Comparison of ENCODE assay signal across 47 mouse cellular contexts in genomic region chr10:129651763-129652162, GRCm38 (mm10). TPM values are rescaled to one million over a fixed set of nuclear protein-coding genes. Genes with fewer than 3 reads are reported as not detected.
"Had no signal": no experiment of that assay in that cellular context is flagged by ENCODE, and none has a peak within 500 bp of the region (broad histone marks: within the 10 kb centered on the region; RNA-seq: fewer than 3 reads in every experiment).

No protein-coding gene starts in this region.

- H3K27me3 ChIP-seq: limb, embryonic 12.5 days; limb, embryonic 13.5 days; limb, embryonic 15.5 days; liver, embryonic 12.5 days; liver, embryonic 13.5 days; liver, embryonic 15.5 days; lung, embryonic 15.5 days; megakaryocyte, embryonic 14.5 days; midbrain, embryonic 12.5 days; midbrain, embryonic 13.5 days; midbrain, embryonic 15.5 days had no signal

- H3K27ac ChIP-seq: limb, embryonic 10.5 days; limb, embryonic 12.5 days; limb, embryonic 13.5 days; limb, embryonic 15.5 days; liver, embryonic 12.5 days; liver, embryonic 13.5 days; liver, embryonic 14.5 days; liver, embryonic 15.5 days; lung, embryonic 15.5 days; macrophage; midbrain, embryonic 10.5 days; midbrain, embryonic 12.5 days; midbrain, embryonic 13.5 days; midbrain, embryonic 15.5 days had no signal

- H3K9ac ChIP-seq: limb, embryonic 12.5 days; limb, embryonic 13.5 days; limb, embryonic 15.5 days; liver, embryonic 12.5 days; liver, embryonic 13.5 days; liver, embryonic 14.5 days; liver, embryonic 15.5 days; liver, postnatal 0 days; lung, embryonic 14.5 days; lung, embryonic 15.5 days; midbrain, embryonic 12.5 days; midbrain, embryonic 13.5 days; midbrain, embryonic 15.5 days had no signal

- H3K4me2 ChIP-seq: limb, embryonic 12.5 days; limb, embryonic 13.5 days; limb, embryonic 15.5 days; liver, embryonic 11.5 days; liver, embryonic 12.5 days; liver, embryonic 13.5 days; liver, embryonic 15.5 days; lung, embryonic 14.5 days; lung, embryonic 15.5 days; midbrain, embryonic 11.5 days; midbrain, embryonic 12.5 days; midbrain, embryonic 13.5 days; midbrain, embryonic 15.5 days had no signal

- H3K4me1 ChIP-seq: limb, embryonic 10.5 days; limb, embryonic 12.5 days; limb, embryonic 13.5 days; limb, embryonic 15.5 days; liver, embryonic 12.5 days; liver, embryonic 13.5 days; liver, embryonic 15.5 days; lung, embryonic 15.5 days; megakaryocyte, embryonic 14.5 days; midbrain, embryonic 10.5 days; midbrain, embryonic 12.5 days; midbrain, embryonic 13.5 days; midbrain, embryonic 15.5 days had no signal

- H3K4me3 ChIP-seq: limb, embryonic 10.5 days; limb, embryonic 12.5 days; limb, embryonic 13.5 days; limb, embryonic 15.5 days; liver, embryonic 12.5 days; liver, embryonic 13.5 days; liver, embryonic 15.5 days; lung, embryonic 15.5 days; megakaryocyte, embryonic 14.5 days; midbrain, embryonic 10.5 days; midbrain, embryonic 12.5 days; midbrain, embryonic 13.5 days; midbrain, embryonic 15.5 days; myocyte had no signal

- DNase-seq: left cerebral cortex, postnatal 4 days; liver; liver, embryonic 13.5 days; liver, postnatal 0 days; lung, adult 18-20 months; lung, adult 2 months; lung, embryonic 14.5 days; lung, postnatal 10 days; lung, postnatal 14 days; lung, postnatal 36 days; lung, postnatal 4 days; midbrain, embryonic 14.5 days had no signal

- H3K36me3 ChIP-seq: limb, embryonic 10.5 days; limb, embryonic 12.5 days; limb, embryonic 13.5 days; limb, embryonic 15.5 days; liver, embryonic 12.5 days; liver, embryonic 13.5 days; liver, embryonic 15.5 days; lung, embryonic 15.5 days; midbrain, embryonic 10.5 days; midbrain, embryonic 12.5 days; midbrain, embryonic 13.5 days; midbrain, embryonic 15.5 days had no signal

- H3K9me3 ChIP-seq: limb, embryonic 10.5 days; limb, embryonic 12.5 days; limb, embryonic 13.5 days; limb, embryonic 15.5 days; liver, embryonic 13.5 days; liver, embryonic 15.5 days; lung, embryonic 15.5 days; megakaryocyte, embryonic 14.5 days; midbrain, embryonic 10.5 days; midbrain, embryonic 12.5 days; midbrain, embryonic 13.5 days; midbrain, embryonic 15.5 days had no signal

RNA-seq across cellular contexts. Expression of gene Olfr800, which starts 5.7 kb away (rescaled TPM):
- total RNA-seq: left cerebral cortex, adult 8-10 months; left cerebral cortex, postnatal 10 days; left cerebral cortex, postnatal 14 days; left cerebral cortex, postnatal 25 days; left cerebral cortex, postnatal 36 days; left cerebral cortex, postnatal 4 days; liver, adult 2 months; megakaryocyte progenitor cell, adult 5-6 weeks; megakaryocyte, adult 5-6 weeks; megakaryocyte-erythroid progenitor cell, adult 5-6 weeks; midbrain, postnatal 0 days; monocyte, adult 5-6 weeks had no signal
- polyA plus RNA-seq: limb, embryonic 10.5 days; limb, embryonic 11.5 days; limb, embryonic 12.5 days; limb, embryonic 13.5 days; limb, embryonic 14.5 days; limb, embryonic 15.5 days; liver, adult 2 months; liver, embryonic 11.5 days; liver, embryonic 12.5 days; liver, embryonic 13.5 days; liver, embryonic 14.5 days; liver, embryonic 15.5 days; liver, embryonic 16.5 days; liver, postnatal 0 days; lung, adult 2 months; lung, embryonic 14.5 days; lung, embryonic 15.5 days; lung, embryonic 16.5 days; lung, postnatal 0 days; macrophage; midbrain, embryonic 10.5 days; midbrain, embryonic 11.5 days; midbrain, embryonic 12.5 days; midbrain, embryonic 13.5 days; midbrain, embryonic 14.5 days; midbrain, embryonic 15.5 days; midbrain, embryonic 16.5 days; midbrain, postnatal 0 days; myocyte; neural tube, embryonic 11.5 days had no signal

RNA-seq across cellular contexts. Expression of gene Olfr799, which starts 14.5 kb away (rescaled TPM):
- total RNA-seq: left cerebral cortex, adult 8-10 months; left cerebral cortex, postnatal 10 days; left cerebral cortex, postnatal 14 days; left cerebral cortex, postnatal 25 days; left cerebral cortex, postnatal 36 days; left cerebral cortex, postnatal 4 days; liver, adult 2 months; megakaryocyte progenitor cell, adult 5-6 weeks; megakaryocyte, adult 5-6 weeks; megakaryocyte-erythroid progenitor cell, adult 5-6 weeks; midbrain, postnatal 0 days; monocyte, adult 5-6 weeks had no signal
- polyA plus RNA-seq: limb, embryonic 10.5 days; limb, embryonic 11.5 days; limb, embryonic 12.5 days; limb, embryonic 13.5 days; limb, embryonic 14.5 days; limb, embryonic 15.5 days; liver, adult 2 months; liver, embryonic 11.5 days; liver, embryonic 12.5 days; liver, embryonic 13.5 days; liver, embryonic 14.5 days; liver, embryonic 15.5 days; liver, embryonic 16.5 days; liver, postnatal 0 days; lung, adult 2 months; lung, embryonic 14.5 days; lung, embryonic 15.5 days; lung, embryonic 16.5 days; lung, postnatal 0 days; macrophage; midbrain, embryonic 10.5 days; midbrain, embryonic 11.5 days; midbrain, embryonic 12.5 days; midbrain, embryonic 13.5 days; midbrain, embryonic 14.5 days; midbrain, embryonic 15.5 days; midbrain, embryonic 16.5 days; midbrain, postnatal 0 days; myocyte; neural tube, embryonic 11.5 days had no signal

RNA-seq across cellular contexts. Expression of gene Olfr801, which starts 21.9 kb away (rescaled TPM):
- total RNA-seq: left cerebral cortex, adult 8-10 months; left cerebral cortex, postnatal 10 days; left cerebral cortex, postnatal 14 days; left cerebral cortex, postnatal 25 days; left cerebral cortex, postnatal 36 days; left cerebral cortex, postnatal 4 days; liver, adult 2 months; megakaryocyte progenitor cell, adult 5-6 weeks; megakaryocyte, adult 5-6 weeks; megakaryocyte-erythroid progenitor cell, adult 5-6 weeks; midbrain, postnatal 0 days; monocyte, adult 5-6 weeks had no signal
- polyA plus RNA-seq: limb, embryonic 10.5 days; limb, embryonic 11.5 days; limb, embryonic 12.5 days; limb, embryonic 13.5 days; limb, embryonic 14.5 days; limb, embryonic 15.5 days; liver, adult 2 months; liver, embryonic 11.5 days; liver, embryonic 12.5 days; liver, embryonic 13.5 days; liver, embryonic 14.5 days; liver, embryonic 15.5 days; liver, embryonic 16.5 days; liver, postnatal 0 days; lung, adult 2 months; lung, embryonic 14.5 days; lung, embryonic 15.5 days; lung, embryonic 16.5 days; lung, postnatal 0 days; macrophage; midbrain, embryonic 10.5 days; midbrain, embryonic 11.5 days; midbrain, embryonic 12.5 days; midbrain, embryonic 13.5 days; midbrain, embryonic 14.5 days; midbrain, embryonic 15.5 days; midbrain, embryonic 16.5 days; midbrain, postnatal 0 days; myocyte; neural tube, embryonic 11.5 days had no signal

RNA-seq across cellular contexts. Expression of gene Olfr798, which starts 24.0 kb away (rescaled TPM):
- total RNA-seq: left cerebral cortex, adult 8-10 months; left cerebral cortex, postnatal 10 days; left cerebral cortex, postnatal 14 days; left cerebral cortex, postnatal 25 days; left cerebral cortex, postnatal 36 days; left cerebral cortex, postnatal 4 days; liver, adult 2 months; megakaryocyte progenitor cell, adult 5-6 weeks; megakaryocyte, adult 5-6 weeks; megakaryocyte-erythroid progenitor cell, adult 5-6 weeks; midbrain, postnatal 0 days; monocyte, adult 5-6 weeks had no signal
- polyA plus RNA-seq: limb, embryonic 10.5 days; limb, embryonic 11.5 days; limb, embryonic 12.5 days; limb, embryonic 13.5 days; limb, embryonic 14.5 days; limb, embryonic 15.5 days; liver, adult 2 months; liver, embryonic 11.5 days; liver, embryonic 12.5 days; liver, embryonic 13.5 days; liver, embryonic 14.5 days; liver, embryonic 15.5 days; liver, embryonic 16.5 days; liver, postnatal 0 days; lung, adult 2 months; lung, embryonic 14.5 days; lung, embryonic 15.5 days; lung, embryonic 16.5 days; lung, postnatal 0 days; macrophage; midbrain, embryonic 10.5 days; midbrain, embryonic 11.5 days; midbrain, embryonic 12.5 days; midbrain, embryonic 13.5 days; midbrain, embryonic 14.5 days; midbrain, embryonic 15.5 days; midbrain, embryonic 16.5 days; midbrain, postnatal 0 days; myocyte; neural tube, embryonic 11.5 days had no signal

RNA-seq across cellular contexts. Expression of gene Olfr802, which starts 36.2 kb away (rescaled TPM):
- total RNA-seq: left cerebral cortex, postnatal 4 days; liver, adult 2 months; megakaryocyte progenitor cell, adult 5-6 weeks; megakaryocyte, adult 5-6 weeks; megakaryocyte-erythroid progenitor cell, adult 5-6 weeks; midbrain, postnatal 0 days; monocyte, adult 5-6 weeks had no signal
- polyA plus RNA-seq: limb, embryonic 11.5 days; limb, embryonic 12.5 days; limb, embryonic 13.5 days; limb, embryonic 14.5 days; limb, embryonic 15.5 days; liver, adult 2 months; liver, embryonic 11.5 days; liver, embryonic 12.5 days; liver, embryonic 13.5 days; liver, embryonic 14.5 days; liver, embryonic 15.5 days; liver, embryonic 16.5 days; liver, postnatal 0 days; lung, adult 2 months; lung, embryonic 14.5 days; lung, embryonic 15.5 days; lung, embryonic 16.5 days; lung, postnatal 0 days; macrophage; midbrain, embryonic 10.5 days; midbrain, embryonic 11.5 days; midbrain, embryonic 12.5 days; midbrain, embryonic 13.5 days; midbrain, embryonic 14.5 days; myocyte; neural tube, embryonic 11.5 days had no signal
